Mouse (Mus musculus): ENCODE results near the gene Pknox1. TPM values are rescaled to one million over a fixed set of nuclear protein-coding genes. Genes with fewer than 3 reads are reported as not detected.
A peak's percentile ranks its signal among the peaks of the same experiment; 100 is the strongest.
"Not testable (repeated sequence)": the region's sequence is repeated elsewhere in the genome, so short reads cannot be mapped to it uniquely, and the experiment has no call there.

Gene Pknox1
- polyA plus RNA-seq, 1 experiment from 2014 or later = 9.5 TPM

GRCm38 (mm10) chr17:31525114-31525513 is 39.4 kb upstream of the Pknox1 start:
- no peak overlapping the region for H3K4me2 ChIP-seq (replicated peaks; ENCODE audit: low read depth)
- no peak overlapping the region for H3K27ac ChIP-seq (replicated peaks)
- H3K27me3 ChIP-seq (ENCODE audit: control insufficient read depth, insufficient read depth, low read length) = no peaks in the 10 kb centered on the region
- no peak for DNase-seq (ENCODE audit: low spot score)
- TF ChIP-seq CTCF (IDR thresholded peaks at IDR 0.05; ENCODE audit: low read depth) = no peak
- TF ChIP-seq EP300 (optimal IDR thresholded peaks at IDR 0.05) = no peak
- H3K4me3 ChIP-seq (ENCODE audit: low read depth, low read length) = no peak overlapping the region
- H3K36me3 ChIP-seq (ENCODE audit: control insufficient read depth, insufficient read depth, low read length) = peaks cover 15% of the 10 kb centered on the region
- no peak for ATAC-seq (ENCODE audit: low FRiP score, low TSS enrichment)
- H3K9me3 ChIP-seq (ENCODE audit: control insufficient read depth, low read length) = no peaks in the 10 kb centered on the region
- H3K9ac ChIP-seq (ENCODE audit: low read length) = no peak overlapping the region
- 89% methylated on average over 4 of the region's 4 CpGs for WGBS
- no peaks in the 10 kb centered on the region for H3K4me1 ChIP-seq (replicated peaks; ENCODE audit: control insufficient read depth, insufficient read depth)

GRCm38 (mm10) chr17:31525816-31526215 is 38.7 kb upstream of the Pknox1 start:
- Histone ChIP-seq H3K27ac (replicated peaks) (no peak overlapping the region), H3K4me1 (replicated peaks; ENCODE audit: control insufficient read depth, insufficient read depth) (no peaks in the 10 kb centered on the region), H3K4me3 (ENCODE audit: low read depth, low read length) (no peak overlapping the region), H3K4me2 (replicated peaks; ENCODE audit: low read depth) (no peak overlapping the region), H3K36me3 (ENCODE audit: control insufficient read depth, insufficient read depth, low read length) (peaks cover 15% of the 10 kb centered on the region), H3K9me3 (ENCODE audit: control insufficient read depth, low read length) (no peaks in the 10 kb centered on the region), H3K9ac (ENCODE audit: low read length) (no peak overlapping the region), H3K27me3 (ENCODE audit: control insufficient read depth, insufficient read depth, low read length) (no peaks in the 10 kb centered on the region)
- TF ChIP-seq EP300 (optimal IDR thresholded peaks at IDR 0.05) (no peak), CTCF (IDR thresholded peaks at IDR 0.05; ENCODE audit: low read depth) (no peak)
- no peak for ATAC-seq (ENCODE audit: low FRiP score, low TSS enrichment)
- no peak for DNase-seq (ENCODE audit: low spot score)
- WGBS = 89% methylated on average over 3 of the region's 3 CpGs

- no peaks in the 10 kb centered on the region for H3K4me1 ChIP-seq (replicated peaks; ENCODE audit: control insufficient read depth, insufficient read depth)
- H3K36me3 ChIP-seq (ENCODE audit: control insufficient read depth, insufficient read depth, low read length) = peaks cover 16% of the 10 kb centered on the region
- H3K4me2 ChIP-seq (replicated peaks; ENCODE audit: low read depth) = no peak overlapping the region
- H3K9ac ChIP-seq (ENCODE audit: low read length) = no peak overlapping the region
- 32% methylated on average over 15 of the region's 15 CpGs for WGBS
- TF ChIP-seq CTCF (IDR thresholded peaks at IDR 0.05; ENCODE audit: low read depth) = peak; percentile 76
- no peak for TF ChIP-seq EP300 (optimal IDR thresholded peaks at IDR 0.05)
- no peak overlapping the region for H3K27ac ChIP-seq (replicated peaks)
- no peaks in the 10 kb centered on the region for H3K27me3 ChIP-seq (ENCODE audit: control insufficient read depth, insufficient read depth, low read length)
- peak; percentile 84 for DNase-seq (ENCODE audit: low spot score)
- no peaks in the 10 kb centered on the region for H3K9me3 ChIP-seq (ENCODE audit: control insufficient read depth, low read length)
- H3K4me3 ChIP-seq (ENCODE audit: low read depth, low read length) = no peak overlapping the region
- ATAC-seq (ENCODE audit: low FRiP score, low TSS enrichment) = peak; percentile 69
These were observed 35.2 kb upstream of the Pknox1 start for GRCm38 (mm10) chr17:31529314-31529713.

GRCm38 (mm10) chr17:31531441-31532158 is 32.9 kb upstream of the Pknox1 start:
- Histone ChIP-seq H3K4me3 (ENCODE audit: low read depth, low read length) (no peak overlapping the region), H3K4me2 (replicated peaks; ENCODE audit: low read depth) (no peak overlapping the region), H3K9ac (ENCODE audit: low read length) (no peak overlapping the region), H3K36me3 (ENCODE audit: control insufficient read depth, insufficient read depth, low read length) (peaks cover 16% of the 10 kb centered on the region), H3K4me1 (replicated peaks; ENCODE audit: control insufficient read depth, insufficient read depth) (peaks cover 6% of the 10 kb centered on the region), H3K27me3 (ENCODE audit: control insufficient read depth, insufficient read depth, low read length) (no peaks in the 10 kb centered on the region), H3K27ac (replicated peaks) (no peak overlapping the region; the same call in 1 of the 2 replicates), H3K9me3 (ENCODE audit: control insufficient read depth, low read length) (no peaks in the 10 kb centered on the region)
- DNase-seq (ENCODE audit: low spot score) (no peak), ATAC-seq (ENCODE audit: low FRiP score, low TSS enrichment) (no peak)
- TF ChIP-seq EP300 (optimal IDR thresholded peaks at IDR 0.05) (no peak), CTCF (IDR thresholded peaks at IDR 0.05; ENCODE audit: low read depth) (no peak)
- 76% methylated on average over 14 of the region's 14 CpGs for WGBS

GRCm38 (mm10) chr17:31532331-31532730 is 32.2 kb upstream of the Pknox1 start:
- not testable (repeated sequence) for H3K27ac ChIP-seq (replicated peaks); H3K4me3 ChIP-seq (ENCODE audit: low read depth, low read length); DNase-seq (ENCODE audit: low spot score); H3K27me3 ChIP-seq (ENCODE audit: control insufficient read depth, insufficient read depth, low read length); H3K9ac ChIP-seq (ENCODE audit: low read length); H3K4me1 ChIP-seq (replicated peaks; ENCODE audit: control insufficient read depth, insufficient read depth); ATAC-seq (ENCODE audit: low FRiP score, low TSS enrichment); H3K4me2 ChIP-seq (replicated peaks; ENCODE audit: low read depth); H3K9me3 ChIP-seq (ENCODE audit: control insufficient read depth, low read length)
- 90% methylated on average over 3 of the region's 4 CpGs for WGBS
- H3K36me3 ChIP-seq (ENCODE audit: control insufficient read depth, insufficient read depth, low read length) = peaks cover 13% of the 10 kb centered on the region

GRCm38 (mm10) chr17:31535358-31535757 is 29.2 kb upstream of the Pknox1 start:
- Histone ChIP-seq H3K27ac (replicated peaks) (peak overlapping the region; percentile 74), H3K9ac (ENCODE audit: low read length) (no peak overlapping the region), H3K27me3 (ENCODE audit: control insufficient read depth, insufficient read depth, low read length) (no peaks in the 10 kb centered on the region), H3K4me1 (replicated peaks; ENCODE audit: control insufficient read depth, insufficient read depth) (peaks cover 6% of the 10 kb centered on the region), H3K9me3 (ENCODE audit: control insufficient read depth, low read length) (no peaks in the 10 kb centered on the region), H3K4me2 (replicated peaks; ENCODE audit: low read depth) (no peak overlapping the region), H3K4me3 (ENCODE audit: low read depth, low read length) (no peak overlapping the region), H3K36me3 (ENCODE audit: control insufficient read depth, insufficient read depth, low read length) (peaks cover 6% of the 10 kb centered on the region)
- DNase-seq (ENCODE audit: low spot score) (no peak), ATAC-seq (ENCODE audit: low FRiP score, low TSS enrichment) (peak; percentile 45; the same call in 1 of the 2 replicates)
- 52% methylated on average over 4 of the region's 4 CpGs for WGBS
- TF ChIP-seq EP300 (optimal IDR thresholded peaks at IDR 0.05) (no peak), CTCF (IDR thresholded peaks at IDR 0.05; ENCODE audit: low read depth) (no peak)

Measured in stomach, postnatal 0 days (tissue).